In the genomic region with DNA sequence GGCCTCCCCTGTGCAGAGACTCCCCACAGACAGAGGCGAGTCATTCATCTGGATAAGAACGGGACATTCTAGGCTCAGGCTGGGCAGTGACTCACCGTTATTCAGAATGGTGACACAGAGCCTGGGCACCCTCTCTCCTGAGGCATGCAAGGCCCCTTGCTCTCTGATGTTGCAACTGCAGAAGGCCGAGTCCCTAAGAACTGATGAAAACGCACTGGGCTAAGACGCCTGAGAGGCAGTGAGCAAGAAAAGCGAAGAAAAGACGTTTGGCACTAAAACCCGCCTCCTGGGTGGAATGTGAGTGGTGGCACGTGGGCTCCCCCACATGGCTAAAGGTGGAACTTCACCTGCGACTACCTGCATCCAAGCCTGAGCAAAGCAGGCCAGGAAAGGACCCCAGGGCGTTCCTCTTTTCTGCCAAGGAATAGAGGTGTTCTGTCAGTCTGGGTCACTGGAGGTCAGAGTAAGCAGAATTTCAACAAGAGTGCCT, we compare ENCODE assay signal across 7 mouse cellular contexts. TPM values are rescaled to one million over a fixed set of nuclear protein-coding genes. Genes with fewer than 3 reads are reported as not detected.
DNase-seq lines count a peak whose midpoint lies in the region; ATAC-seq and TF ChIP-seq lines count a peak whose summit lies in the region.

No protein-coding gene starts in this region.

- TF ChIP-seq POLR2A in cortical plate, adult 2 months (IDR thresholded peaks at IDR 0.05; ENCODE audit: extremely low read depth, insufficient read depth, low read length) = no peak

- peak; percentile 93 to 97 for DNase-seq in adrenal gland, adult (ENCODE audit: inconsistent age in 2 of 2, low spot score in 1 of 2)
- peak; percentile 64 for DNase-seq in gastrocnemius, postnatal 14 days
- DNase-seq in left cerebral cortex, postnatal 10 days (ENCODE audit: extremely low spot score in 1 of 2, low spot score in 2 of 2) = peak; percentile 79 to 85
- peak; percentile 79 for DNase-seq in right cerebral cortex, postnatal 25 days

- no peaks in the 10 kb centered on the region for H3K4me1 ChIP-seq in cortical plate, adult 2 months (ENCODE audit: control insufficient read depth, insufficient read depth, low read length)

- intact Hi-C loops in gastrocnemius, postnatal 14 days (cut with DNase I; ENCODE audit: low total_unique reads) = no loop called here
- intact Hi-C loops in left cerebral cortex, postnatal 10 days (cut with DNase I) = loop anchor here (5.0 kb wide), 1 partner anchor 173 kb away; no protein-coding TSS in a partner anchor

- TF ChIP-seq CTCF in cortical plate, adult 2 months (IDR thresholded peaks at IDR 0.05; ENCODE audit: extremely low read depth, insufficient read depth, low read length) = peak; percentile 89

- H3K27ac ChIP-seq in cortical plate, adult 2 months (ENCODE audit: insufficient read depth, low read length) = no peak overlapping the region

- peak; percentile 86 for ATAC-seq in inflammation-experienced regulatory T-cells, adult 6 months
- peak; percentile 77 for ATAC-seq in megakaryocyte-erythroid progenitor cell, adult 5-6 weeks (replicated peaks; ENCODE audit: low FRiP score, low TSS enrichment, poor library complexity, severe bottlenecking)

- H3K4me3 ChIP-seq in cortical plate, adult 2 months (ENCODE audit: insufficient read depth, low read length) = peak overlapping the region; percentile 30

RNA-seq across cellular contexts. Expression of a gene that starts 25.0 kb away (rescaled TPM):
- 18.3 and 20.0 TPM in 2 replicates for polyA plus RNA-seq in cortical plate, adult 2 months (2012; rRNA removed)
- total RNA-seq in gastrocnemius, postnatal 14 days (2021) = 10 to 100 TPM; 12.9 to 20.1 TPM
- polyA plus RNA-seq in inflammation-experienced regulatory T-cells, adult 6 months (2017; shearing (Covaris generic)) = 1 to 10 TPM; 1.7 to 8.9 (median 7.9) TPM
- total RNA-seq in left cerebral cortex, postnatal 10 days (2021) = 10 to 100 TPM; 16.5 to 22.0 TPM
- total RNA-seq in megakaryocyte-erythroid progenitor cell, adult 5-6 weeks (2014; fragmentation: Nextera tagmentation) = 0.35 TPM in 1 of 2 replicates, not detected in the other
- not detected in 2 replicates for total RNA-seq in megakaryocyte-erythroid progenitor cell, adult 5-6 weeks (2017)

RNA-seq across cellular contexts. Expression of a gene that starts 29.0 kb away (rescaled TPM):
- polyA plus RNA-seq in cortical plate, adult 2 months (2012; rRNA removed) = 5.7 TPM in 2 replicates
- total RNA-seq in gastrocnemius, postnatal 14 days (2021) = 10 to 100 TPM; 48.5 to 62.8 TPM
- polyA plus RNA-seq in inflammation-experienced regulatory T-cells, adult 6 months (2017; shearing (Covaris generic)) = 1 to 10 TPM; 4.1 to 5.9 (median 5.0) TPM
- total RNA-seq in left cerebral cortex, postnatal 10 days (2021) = 10 to 100 TPM; 13.7 to 17.0 TPM
- 12.9 and 16.8 TPM in 2 replicates for total RNA-seq in megakaryocyte-erythroid progenitor cell, adult 5-6 weeks (2014; fragmentation: Nextera tagmentation)
- total RNA-seq in megakaryocyte-erythroid progenitor cell, adult 5-6 weeks (2017) = 9.8 and 11.9 TPM in 2 replicates

Comparison
In these comparisons a context has a peak if more than half of its experiments do, and no peak if none do; other contexts are left out.
1. RNA of a gene that starts 25.0 kb away (total RNA-seq): 16.5 to 22.0 TPM in left cerebral cortex, postnatal 10 days and 12.9 to 20.1 TPM in gastrocnemius, postnatal 14 days; 0.35 TPM in megakaryocyte-erythroid progenitor cell, adult 5-6 weeks; every median in the first group is over 10 times any median in the second.
2. Peak in every context shown above with its lines, with median percentiles within 50 percentile points of each other: DNase-seq.